Mouse (Mus musculus) cerebellum, postnatal 4 days (tissue): ENCODE results near the gene Prom1.

ENCODE experiments used
- DNase-seq, 2 experiments: peaks; one replicate each; pipeline ENCODE4 v3.0.0; 2022; ENCODE audit warnings: low spot score in 2 of 2, mixed read lengths in 1 of 2

Gene Prom1

DNA sequence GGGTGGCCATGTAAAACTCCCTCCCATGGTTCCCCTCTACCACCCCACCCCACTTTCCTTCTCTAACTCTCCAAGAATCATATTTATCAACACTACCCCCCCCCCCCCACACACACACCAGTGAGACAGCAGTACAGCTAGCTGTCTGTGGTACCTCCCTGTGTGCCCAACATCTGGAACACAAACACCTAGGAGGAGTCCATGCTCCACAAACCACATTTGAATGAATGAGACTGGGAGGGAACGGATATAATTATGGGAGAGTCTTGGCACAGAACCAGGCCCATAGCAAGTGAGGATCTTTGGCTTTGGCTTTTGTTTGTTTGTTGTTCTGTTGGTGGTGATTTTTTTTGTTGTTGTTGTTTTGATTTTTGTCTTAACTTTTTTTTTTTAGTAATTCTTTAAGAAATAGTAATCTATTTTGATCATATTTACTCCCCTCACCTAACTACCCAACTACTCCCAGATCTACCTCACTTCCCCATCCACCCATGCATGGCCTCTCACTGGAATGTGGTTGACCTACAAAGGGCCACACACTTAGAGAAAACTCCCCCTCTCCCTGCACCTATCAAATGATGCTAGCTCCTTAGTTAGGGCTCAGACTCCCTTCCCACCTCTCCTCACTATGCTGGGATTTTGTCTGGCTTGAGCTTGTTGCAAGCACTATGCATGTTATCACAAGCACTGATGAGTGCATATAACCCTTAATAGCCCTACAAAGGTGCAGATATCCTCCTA lies 124.8 kb downstream of the Prom1 start:
- no peak for DNase-seq

DNA sequence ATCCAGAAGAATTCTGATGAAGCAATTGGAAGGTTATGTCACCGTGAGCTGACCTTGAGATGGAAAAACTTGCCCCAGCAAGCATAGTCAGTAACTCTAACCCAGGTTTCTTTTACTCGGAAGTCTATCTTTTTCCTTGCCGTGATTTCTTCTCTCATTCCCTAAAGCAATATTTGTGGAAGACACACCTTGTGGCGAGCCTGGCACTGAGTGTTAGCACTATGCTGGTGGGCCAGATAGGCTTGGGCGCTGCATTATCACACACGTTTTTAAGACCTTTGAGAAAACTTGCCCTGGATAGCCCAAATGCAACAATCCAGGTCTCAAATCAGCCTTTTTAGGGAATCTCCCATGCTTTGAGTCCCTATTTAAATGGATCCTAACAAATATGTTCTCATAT lies 127.7 kb downstream of the Prom1 start:
- no peak for DNase-seq

DNA sequence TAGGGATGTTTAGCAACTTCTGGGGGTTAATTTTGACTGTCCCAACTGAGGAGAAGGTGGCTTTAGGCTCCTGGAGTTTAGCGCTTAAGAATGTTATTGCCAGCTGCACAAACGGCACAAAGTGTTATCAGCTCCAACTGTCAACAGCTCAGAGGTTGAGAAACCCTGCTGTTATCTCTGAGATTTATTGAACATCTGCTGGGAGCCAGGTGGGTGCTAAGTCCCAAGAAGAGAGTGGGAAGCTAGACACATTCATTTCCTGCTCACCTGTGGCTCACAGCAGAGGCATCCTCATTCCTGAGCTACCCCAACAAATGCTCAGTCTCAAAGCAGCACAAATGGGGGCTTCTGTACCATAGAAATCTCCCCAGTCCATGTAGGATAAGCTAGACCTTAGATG lies 130.7 kb downstream of the Prom1 start:
- no peak for DNase-seq

DNA sequence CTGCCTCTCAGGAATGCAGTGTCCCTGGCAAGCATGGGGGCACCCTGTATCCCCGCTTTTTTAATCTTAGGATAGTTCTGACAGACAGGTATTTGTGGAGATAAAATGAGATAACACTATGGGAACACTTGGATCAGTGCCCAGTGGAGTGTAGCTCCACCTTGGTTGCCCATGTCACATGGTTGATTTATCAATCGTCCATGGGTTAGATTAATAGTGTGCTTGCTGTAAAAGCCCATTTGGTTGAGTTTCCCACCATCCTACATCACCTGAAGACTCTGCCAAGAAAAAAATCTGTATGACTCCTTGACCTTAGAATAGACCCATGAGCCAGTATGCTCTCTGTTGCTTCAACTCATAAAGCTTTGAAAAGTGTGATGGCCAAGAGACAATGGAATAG lies 131.3 kb downstream of the Prom1 start:
- DNase-seq, result no peak

DNA sequence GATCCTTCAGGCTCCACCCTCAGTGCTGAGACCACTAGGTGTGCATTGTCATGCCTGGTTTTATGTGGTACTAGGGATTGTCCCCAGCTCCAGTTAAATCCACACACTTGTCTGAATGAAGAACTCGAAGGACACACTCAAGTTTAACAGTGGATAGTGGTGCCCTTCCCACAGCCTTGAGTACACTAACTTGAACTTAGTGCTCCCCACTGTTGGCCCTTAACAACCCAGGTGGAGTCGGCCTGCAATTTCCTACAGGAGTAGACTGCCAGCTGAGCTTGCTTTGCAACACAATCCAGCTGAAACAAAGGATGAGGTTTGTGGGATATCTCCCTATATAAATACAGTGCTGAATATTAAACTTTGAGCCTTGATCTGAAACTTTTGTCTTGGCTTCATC lies 133.2 kb downstream of the Prom1 start:
- no peak for DNase-seq

DNA sequence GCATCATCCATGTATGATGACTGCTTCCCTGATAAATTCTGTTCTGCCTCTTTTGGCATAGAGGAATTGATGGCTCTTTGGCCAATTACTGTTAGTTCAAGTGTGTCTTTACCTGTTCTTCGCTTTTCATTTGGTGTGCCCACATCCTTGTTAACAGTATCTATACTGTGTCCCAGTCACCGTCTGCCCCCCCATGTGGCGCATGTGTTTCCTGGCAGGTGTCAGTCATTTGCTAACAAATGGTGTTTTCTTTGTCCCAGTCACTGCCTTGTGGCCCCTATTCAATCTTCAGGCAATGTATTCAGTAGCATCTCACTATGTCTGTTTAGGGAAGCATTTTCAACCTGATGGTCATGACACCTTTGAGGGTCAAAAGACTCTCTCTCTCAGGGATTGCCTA lies 140.8 kb downstream of the Prom1 start:
- DNase-seq, result no peak

DNA sequence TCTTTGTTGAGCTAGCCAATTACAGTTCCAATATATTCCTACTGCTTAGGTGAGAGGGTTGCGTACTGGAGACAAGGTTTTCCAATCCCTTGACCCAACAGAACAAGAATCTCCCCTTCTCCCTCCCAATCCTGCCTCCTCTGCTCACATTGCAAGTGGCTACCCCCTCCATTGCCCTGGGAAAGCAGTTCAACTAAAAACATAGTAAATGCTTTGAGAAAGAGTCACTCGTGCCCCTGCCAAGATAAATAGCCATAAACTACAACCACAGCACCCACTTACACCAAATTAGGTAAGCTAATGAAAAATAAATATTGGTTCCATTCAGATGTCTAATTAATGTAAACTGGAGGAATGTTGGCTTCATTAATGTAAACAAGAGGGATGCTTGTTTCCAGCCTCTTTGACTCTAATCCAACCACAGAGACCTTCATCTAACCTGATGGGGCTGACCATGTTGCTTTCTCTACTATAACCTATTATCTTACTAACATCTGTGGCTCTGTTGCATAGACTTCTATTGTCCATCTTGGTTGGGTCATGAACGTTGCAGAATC lies 141.9 kb downstream of the Prom1 start:
- DNase-seq, result no peak

DNA sequence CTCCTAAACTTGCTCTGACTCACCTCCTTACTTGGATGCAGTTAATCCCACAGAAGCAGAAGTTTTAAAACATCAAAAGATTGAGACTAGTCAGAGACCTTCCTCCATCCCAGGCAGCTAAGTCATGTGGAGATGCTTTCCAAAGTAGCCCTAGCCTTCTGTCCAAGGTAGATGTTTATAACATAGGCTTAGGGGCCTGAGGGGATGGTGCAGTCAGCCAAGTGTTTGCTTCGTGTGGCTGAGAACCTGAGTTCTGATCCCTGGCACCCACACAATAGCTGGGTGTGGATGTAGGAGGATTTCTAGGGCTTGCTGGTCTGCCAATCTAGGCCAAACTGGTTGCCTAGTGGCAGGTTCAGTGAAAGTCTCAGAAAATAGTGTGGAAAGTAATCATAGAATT lies 148.6 kb downstream of the Prom1 start:
- no peak for DNase-seq

DNA sequence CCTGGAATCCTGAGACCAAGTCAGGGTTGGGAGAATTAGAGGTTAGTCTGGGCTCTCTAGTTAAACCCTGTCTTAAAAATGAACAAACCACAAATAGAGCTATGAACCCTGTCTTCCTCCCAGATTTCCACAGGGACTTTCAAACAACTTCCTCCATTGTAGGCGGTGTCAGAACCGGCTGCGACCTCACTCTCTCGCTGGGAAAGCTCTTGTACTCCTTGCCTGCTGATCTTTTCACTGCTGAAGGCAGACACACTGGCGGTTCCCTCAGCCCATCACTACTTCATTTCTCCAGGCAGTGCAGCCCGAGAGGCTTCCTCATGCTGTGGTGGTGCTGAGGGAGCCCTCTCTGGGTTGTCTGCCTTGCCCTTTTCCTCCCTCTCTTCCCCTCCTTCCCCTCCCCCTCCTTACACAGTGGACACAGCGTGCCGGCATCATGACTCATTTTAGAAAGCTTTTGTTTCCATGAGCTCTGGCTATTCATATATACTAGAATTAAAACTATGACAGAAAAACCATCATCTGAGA lies 153.0 kb downstream of the Prom1 start:
- peak in 1 of 2 experiments; percentile 1 for DNase-seq

DNA sequence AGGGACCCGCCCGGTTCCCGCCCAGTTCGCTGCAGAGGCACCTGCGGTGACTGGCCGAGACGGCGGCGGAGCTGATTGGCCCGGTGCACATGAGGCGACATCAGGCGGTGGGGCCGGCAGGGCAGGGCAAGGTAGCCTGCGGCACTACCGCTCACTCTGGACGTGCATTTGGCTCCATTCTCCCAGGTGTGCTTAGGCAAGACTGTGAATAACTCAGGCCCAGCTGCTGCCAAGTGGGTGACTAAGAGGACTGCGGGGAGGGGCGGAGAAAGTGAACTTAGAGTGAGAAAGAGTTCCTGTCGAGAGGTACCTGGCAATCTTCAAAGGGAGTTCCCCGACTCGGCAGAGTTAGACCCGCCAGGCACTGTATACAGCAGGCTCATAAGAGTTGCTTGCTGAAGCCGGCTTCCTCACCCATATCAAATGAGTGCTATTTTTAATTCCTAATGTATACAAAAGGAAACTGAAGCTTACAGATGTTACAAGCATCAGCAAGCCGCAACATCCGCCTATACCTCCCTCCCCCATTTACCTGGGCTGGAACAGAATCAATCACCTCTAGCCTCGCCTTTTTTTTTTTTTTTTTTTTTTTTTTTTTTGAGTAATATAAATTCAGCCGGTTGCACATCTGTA lies 153.6 kb downstream of the Prom1 start:
- peak in 1 of 2 experiments; percentile 10 for DNase-seq

DNA sequence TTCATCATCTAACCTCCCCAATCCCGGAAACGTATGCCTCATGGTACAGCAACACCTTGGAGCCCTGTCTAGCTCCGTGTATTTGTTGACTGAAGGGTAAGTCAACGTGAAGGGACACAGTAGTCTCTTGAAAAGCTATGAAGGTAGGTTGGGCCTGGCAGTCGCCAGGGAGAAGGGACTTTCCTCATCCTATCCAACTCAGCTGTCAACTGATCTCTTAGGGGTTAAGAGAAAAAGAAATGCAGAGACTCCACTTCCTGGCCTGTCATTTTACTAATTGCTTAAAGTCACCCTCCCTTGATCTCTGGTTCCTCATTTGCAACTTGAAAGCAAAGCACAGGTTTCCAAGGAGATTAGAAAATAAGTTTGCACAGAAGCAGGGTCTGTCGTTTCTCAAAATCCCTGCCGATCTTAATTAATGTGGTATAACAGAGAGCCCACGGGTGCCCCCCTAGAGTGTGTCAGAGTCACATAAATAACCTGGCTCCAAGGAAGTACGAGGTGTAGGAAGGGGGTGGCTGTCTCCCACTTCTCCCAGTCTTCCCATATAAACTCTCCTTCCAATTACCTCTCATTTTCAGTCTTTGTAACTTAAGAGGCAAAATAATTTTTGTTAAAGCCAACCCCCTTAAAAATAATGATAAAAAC lies 154.4 kb downstream of the Prom1 start:
- no peak for DNase-seq
